Mouse (Mus musculus) 416B (cell line): ENCODE results near the gene B4galnt1.
"Not testable (repeated sequence)": the region's sequence is repeated elsewhere in the genome, so short reads cannot be mapped to it uniquely, and the experiment has no call there.

Experiments
- DNase-seq: peaks from one replicate; pipeline ENCODE4 v3.0.0; 2011; ENCODE audit warnings: low read depth

The B4galnt1 gene

DNA sequence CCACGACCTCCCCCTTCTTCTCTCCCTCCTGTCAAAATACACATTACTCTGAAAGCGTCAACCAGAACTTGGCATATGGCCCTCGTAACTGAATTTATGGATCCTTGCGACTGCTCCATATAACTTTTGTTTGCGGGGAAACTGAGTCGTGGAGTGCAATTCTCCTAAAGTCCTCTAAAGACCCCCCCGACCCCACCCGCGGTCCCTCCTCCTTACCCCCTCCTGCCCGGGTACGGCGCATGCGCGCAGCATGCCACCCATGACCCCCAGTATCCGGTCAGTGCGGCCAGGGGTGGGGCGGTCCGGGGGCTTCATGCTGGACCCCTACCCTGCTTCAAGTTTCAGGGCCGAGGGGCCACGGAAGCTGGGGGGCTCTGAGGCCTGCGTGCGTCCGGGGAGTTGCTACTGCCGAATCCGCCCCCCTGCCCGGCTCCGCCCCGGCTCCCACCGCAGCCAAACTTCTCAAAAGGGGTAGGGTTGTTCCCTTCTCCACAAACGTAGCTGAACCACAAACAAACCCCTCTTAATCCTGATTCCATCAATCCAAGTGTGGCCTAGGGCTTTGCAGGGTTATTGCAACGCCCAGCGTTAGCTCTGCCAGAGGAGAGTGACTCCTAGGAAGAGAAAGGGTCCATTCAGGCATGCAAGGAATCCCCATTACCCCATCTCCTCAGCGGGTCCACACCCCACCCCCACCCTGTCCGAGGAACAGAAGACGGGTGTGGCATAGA is 24.8 kb downstream of the B4galnt1 start, which contains the start of gene Arhgef25:
Arhgef25 (minus strand) TSS at position 433 of the 731 bp plus-strand sequence.
- DNase-seq: no peak

GRCm38 (mm10) chr10:127190398-127191190 is 25.6 kb downstream of the B4galnt1 start:
- no peak for DNase-seq

DNA sequence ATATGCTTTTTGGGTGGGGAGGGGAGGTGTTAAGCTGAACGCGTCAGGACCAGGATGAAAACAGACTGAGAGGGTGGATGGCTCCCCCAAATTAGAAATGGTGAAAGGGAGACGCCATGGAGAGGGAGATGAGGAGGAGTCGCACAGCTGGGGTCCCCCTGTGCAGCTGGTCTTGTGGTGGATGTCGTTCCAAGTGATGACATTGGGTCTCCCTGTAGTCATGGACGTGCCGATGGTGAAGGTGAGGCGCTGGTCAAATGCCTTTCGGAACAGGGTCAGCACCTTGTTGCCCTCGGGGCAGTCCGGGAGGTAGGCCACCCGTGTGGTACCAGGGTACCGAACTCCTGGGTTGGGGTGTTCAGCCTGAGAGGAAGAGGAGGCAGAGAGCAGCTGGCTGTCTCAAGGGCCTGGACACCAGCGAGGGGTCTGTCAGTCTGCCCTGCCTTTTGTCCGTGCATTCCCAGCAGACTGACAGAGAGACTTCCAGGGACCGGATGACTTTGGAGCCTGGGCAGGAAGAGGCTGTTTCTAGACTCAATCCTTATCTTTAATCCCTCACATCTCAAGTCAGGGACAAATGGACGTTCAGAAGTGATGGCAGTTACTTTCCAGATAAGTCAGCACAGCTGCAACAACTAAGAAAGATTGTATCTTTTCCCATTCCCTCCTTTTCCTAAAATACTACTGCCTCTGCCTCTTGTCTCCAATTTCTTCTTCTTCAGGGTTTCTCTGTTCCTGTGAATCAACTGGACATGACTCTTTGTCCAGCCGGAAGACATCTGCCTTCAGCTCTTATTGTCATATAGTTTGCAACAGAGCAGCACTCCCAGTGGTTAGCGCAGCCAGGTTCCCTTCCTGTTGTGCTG is 26.4 kb downstream of the B4galnt1 start:
- DNase-seq: no peak

- DNase-seq: not testable (repeated sequence)
Measured at GRCm38 (mm10) chr10:127192057-127192328, 27.0 kb downstream of the B4galnt1 start.

GRCm38 (mm10) chr10:127193011-127193410 is 28.0 kb downstream of the B4galnt1 start:
- no peak for DNase-seq

GRCm38 (mm10) chr10:127194428-127195327 is 29.7 kb downstream of the B4galnt1 start:
- DNase-seq: peak; percentile 64

DNA sequence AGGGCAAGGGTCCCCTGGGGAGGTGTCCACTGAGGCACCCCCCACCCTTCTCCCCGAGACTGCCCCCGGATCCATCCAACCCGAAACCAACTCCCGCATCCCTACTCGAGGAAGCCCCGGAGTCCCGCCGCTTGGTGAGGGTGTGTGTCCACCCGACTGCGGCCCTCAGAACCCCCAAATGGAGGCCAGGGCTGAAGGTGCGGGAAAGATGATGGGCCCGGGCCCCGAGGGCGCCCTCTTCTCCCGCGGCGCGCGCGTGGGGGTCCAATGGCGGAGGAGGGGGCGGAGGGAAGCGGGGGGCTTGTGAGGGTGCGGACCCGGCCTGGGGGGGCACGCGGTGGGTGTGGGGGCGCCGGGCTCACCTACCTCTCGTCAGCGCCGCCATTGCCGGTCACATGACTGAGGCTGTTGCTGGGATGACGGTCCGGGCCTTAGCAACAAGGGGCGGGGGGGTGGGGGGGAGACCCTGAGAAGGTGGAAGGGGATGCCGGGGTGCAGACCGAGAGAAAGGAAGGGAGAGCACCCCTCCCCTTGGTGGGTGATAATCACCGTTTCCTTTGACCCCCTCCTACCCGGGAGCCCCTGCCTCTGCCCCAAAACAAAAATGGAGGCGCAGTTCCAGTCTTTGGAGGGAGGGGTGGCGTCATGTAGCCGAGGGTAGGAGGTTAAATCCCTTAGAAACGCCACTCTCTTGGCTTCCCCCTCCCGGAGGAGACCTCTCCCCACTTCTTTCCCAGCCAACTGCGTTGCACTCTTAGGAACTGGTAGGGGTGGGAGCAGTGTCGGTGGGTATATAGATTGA is 30.5 kb downstream of the B4galnt1 start, which contains the start of gene Dtx3:
Dtx3 (minus strand) TSS at position 401 of the 802 bp plus-strand sequence.
- DNase-seq: peak; percentile 39

GRCm38 (mm10) chr10:127196392-127196791 is 31.4 kb downstream of the B4galnt1 start:
- DNase-seq: no peak

GRCm38 (mm10) chr10:127197104-127197503 is 32.1 kb downstream of the B4galnt1 start:
- no peak for DNase-seq

- DNase-seq: no peak
Measured at GRCm38 (mm10) chr10:127197505-127198110, 32.6 kb downstream of the B4galnt1 start.

DNA sequence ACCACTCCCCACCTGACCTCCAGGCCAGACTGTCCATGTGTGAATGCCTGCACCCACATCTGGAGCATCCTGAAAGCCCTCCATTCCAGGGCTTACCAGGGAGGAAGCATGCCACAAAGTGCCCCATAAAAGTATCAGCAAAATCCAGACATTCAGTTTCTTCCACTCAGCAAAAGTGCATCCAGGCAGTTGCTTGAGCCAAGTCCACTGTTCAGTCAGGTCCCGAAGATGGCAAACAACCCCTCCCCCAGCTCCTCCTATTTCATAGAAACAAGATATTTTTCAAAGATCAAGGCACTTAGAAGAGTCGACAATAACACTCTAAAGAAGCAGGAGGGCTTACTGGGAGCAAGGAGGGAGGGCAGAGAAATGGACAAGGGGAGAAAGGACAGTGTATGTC is 33.5 kb downstream of the B4galnt1 start:
- no peak for DNase-seq

- DNase-seq: no peak
Measured at GRCm38 (mm10) chr10:127199068-127199467, 34.0 kb downstream of the B4galnt1 start.

GRCm38 (mm10) chr10:127199474-127199873 is 34.4 kb downstream of the B4galnt1 start:
- no peak for DNase-seq

DNA sequence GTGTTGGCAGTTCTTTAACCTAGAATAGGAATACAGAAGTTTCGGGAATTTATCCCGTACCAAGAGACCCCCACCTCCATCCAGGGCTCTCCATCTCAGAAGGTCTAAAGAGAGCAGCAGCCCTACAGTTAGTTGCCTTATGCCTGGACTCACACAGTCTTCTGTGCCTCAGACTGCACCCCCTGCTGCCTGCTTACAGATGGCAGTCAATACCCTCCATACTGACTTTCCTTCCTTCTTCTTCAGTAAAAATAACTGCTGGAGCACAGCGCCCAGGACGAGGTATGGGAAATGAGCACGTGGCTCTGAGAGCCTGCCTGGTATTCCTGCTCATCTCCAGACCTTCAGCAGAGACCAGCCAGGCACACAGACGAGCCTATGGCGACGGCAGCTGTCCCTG is 35.3 kb downstream of the B4galnt1 start:
- DNase-seq: no peak

GRCm38 (mm10) chr10:127203106-127203505 is 38.1 kb downstream of the B4galnt1 start:
- no peak for DNase-seq

DNA sequence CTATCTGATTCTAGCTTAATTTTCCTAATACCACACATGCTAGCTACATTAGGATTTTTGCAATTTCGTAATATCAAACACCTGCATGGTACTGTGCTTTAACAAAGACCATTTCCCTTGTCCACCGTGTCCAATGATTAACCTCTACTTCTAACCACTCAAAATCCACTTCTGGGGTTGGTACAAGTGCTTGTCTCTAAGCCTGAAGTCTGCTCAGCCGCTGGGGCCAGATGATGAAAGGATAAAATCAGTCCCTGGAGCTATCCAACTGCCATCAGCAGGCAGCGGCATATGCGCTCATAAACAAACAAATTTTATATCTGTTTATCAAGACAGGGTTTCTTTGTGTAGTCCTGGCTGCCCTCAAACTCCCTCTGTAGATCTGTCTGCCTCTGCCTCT is 39.6 kb downstream of the B4galnt1 start:
- DNase-seq: no peak

DNA sequence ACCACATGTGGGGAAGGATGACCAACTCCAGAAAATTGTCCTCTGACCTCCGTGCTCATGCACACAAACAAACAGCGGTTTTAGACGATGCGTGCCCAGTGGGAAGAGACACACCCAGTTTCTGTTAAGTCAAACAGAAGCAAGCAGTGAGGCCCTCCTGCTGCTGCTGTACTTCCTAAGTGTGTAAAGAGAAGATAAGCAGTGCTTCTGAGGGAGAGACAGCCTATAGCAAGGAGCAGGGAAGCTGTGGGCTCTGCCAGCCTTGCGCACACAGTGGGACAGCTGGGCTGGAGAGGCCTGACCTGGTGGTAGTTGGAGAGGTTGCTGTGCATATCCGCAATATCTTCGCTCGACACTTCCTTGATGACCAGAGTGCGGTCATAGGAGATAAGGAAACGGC is 40.3 kb downstream of the B4galnt1 start:
- DNase-seq: no peak

DNA sequence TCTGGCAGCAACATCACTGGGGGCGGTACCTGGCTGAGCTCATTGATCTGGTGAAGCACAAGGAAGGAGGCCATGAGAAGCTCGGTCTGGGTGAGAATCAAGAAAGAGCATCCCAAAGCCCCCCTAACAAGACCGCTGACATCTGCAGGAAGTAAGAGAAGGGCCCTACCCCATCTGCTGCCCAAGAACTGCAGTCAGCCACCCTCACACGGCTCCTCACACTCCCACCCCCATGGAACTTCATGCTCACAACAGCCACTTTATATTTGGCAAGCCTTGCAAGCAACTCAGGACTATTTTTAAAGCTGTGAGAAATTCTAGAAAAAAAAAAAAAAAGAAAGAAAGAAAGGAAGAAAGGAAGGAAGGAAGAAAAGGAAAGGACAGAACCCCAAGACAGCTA is 43.9 kb downstream of the B4galnt1 start:
- no peak for DNase-seq

DNA sequence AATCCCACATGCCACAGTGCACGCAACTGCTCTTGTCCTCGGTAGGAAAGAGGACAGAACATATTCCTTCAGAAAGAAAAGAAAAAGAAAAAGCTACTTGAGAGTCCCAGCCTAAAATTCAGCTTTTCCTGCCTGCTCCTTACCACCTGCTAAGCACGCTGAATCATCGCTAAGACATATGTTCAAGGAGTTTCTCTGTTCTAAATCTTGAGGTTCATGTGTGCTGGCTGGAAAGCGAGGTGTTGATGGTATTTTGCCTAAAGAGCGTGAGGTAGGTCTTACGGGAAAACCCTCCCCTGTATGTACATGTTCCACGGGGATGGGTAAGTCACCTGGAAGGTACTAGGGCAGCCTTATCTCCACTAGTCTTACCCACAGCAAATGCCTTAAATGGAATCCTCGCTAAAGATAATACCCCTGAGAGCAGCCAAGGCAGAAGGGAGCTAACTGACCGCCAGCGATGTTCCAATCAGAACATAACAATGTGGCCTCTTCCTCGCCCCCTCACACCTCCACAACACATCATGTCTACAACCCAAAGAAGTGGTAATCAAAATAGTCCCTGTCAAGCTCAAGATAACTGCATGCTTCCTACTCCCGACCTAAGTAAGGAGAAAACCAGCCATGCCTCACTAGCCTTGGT is 45.0 kb downstream of the B4galnt1 start:
- no peak for DNase-seq

DNA sequence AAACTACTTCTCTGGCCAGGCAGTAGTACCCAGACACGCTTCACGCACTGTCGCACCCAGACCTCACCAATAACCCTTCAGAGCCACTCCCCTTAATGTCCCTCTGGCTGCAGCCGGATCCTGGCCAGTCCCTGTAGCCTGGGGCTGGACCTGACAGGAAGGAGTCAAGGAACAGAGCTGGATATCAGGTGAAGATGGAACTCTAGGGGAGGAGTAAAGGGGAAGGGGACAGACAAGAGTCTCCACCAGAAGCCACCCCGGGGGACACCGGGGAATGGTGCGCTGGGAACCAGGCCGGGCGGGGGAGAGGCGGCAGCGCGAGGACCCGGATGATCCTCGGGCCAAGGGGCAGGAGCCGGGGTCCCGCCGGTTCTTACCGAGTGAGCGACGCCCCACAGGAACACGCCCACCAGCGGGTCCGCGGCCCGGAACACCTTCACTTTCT is 46.0 kb downstream of the B4galnt1 start:
- DNase-seq: peak; percentile 49
